Mouse (Mus musculus): ENCODE results near the gene Gm28051.

Gene Gm28051

GRCm38 (mm10) chr12:102684720-102685386 is 72.7 kb downstream of the Gm28051 start:
- no peak for DNase-seq (ENCODE audit: low spot score)

DNA sequence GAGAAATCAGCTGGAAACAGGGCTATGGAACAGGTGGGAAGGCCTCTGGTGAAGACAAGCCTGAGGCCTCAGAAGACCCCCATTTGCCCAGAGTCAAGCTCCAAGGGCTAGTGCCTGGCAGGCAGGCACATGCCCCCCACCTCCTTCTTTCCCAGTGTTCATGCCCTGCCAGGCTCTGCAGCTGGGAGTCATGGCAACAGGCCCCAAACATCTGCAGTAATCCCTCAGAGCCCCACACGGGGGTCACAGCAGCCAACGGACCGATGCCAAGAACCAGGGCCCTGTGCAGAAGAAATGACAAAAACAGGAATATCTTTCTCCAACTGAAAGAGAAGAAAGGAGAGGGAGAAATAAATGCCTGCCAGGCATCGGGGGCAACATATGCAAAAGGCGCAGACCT is 73.6 kb downstream of the Gm28051 start:
- DNase-seq (ENCODE audit: low spot score), result no peak

GRCm38 (mm10) chr12:102683438-102683837 is 74.1 kb downstream of the Gm28051 start:
- DNase-seq (ENCODE audit: low spot score), result no peak

- DNase-seq (ENCODE audit: low spot score), result no peak
These were observed 74.8 kb downstream of the Gm28051 start for GRCm38 (mm10) chr12:102682722-102683299.

DNA sequence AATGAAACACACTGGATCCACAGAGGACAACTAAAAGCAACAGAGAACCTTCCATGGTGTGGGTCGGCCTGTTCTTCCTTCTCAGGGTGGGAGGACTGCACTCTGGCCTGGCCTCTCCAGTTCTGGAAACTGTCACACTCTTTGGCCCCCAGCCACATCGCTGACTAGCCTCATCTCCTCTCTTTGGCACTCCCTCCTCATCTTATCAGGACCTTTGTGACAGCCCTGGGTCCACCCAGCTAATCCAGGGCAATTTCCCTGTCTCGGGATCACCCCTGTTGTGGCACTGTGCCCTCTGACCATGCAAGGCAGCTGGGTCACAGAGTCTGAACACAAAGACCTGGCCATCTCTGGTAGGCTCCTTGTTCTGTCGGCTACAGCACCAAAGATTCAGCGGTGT is 75.5 kb downstream of the Gm28051 start:
- DNase-seq (ENCODE audit: low spot score), result no peak

GRCm38 (mm10) chr12:102681590-102681989 is 76.0 kb downstream of the Gm28051 start:
- DNase-seq (ENCODE audit: low spot score), result peak; percentile 50

DNA sequence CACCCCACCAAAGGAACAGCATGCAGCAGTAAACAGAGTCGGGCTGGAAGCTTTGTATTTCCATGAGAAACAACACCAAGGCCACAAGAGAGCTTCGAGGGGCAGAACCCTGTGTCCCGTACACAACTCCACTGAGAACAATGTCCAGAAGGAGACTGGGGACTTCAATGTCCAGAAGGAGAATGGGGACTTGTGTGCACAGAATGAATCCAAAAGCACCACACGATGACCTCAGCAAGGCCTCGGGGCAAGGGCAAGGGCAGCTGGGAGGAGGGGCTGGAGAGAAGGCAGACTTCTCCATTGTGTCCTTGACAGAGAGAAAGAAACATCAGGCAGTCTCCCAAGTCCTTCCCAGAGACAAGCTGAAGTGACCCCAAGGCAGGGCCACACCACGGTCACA is 78.7 kb downstream of the Gm28051 start:
- DNase-seq (ENCODE audit: low spot score), result no peak

DNA sequence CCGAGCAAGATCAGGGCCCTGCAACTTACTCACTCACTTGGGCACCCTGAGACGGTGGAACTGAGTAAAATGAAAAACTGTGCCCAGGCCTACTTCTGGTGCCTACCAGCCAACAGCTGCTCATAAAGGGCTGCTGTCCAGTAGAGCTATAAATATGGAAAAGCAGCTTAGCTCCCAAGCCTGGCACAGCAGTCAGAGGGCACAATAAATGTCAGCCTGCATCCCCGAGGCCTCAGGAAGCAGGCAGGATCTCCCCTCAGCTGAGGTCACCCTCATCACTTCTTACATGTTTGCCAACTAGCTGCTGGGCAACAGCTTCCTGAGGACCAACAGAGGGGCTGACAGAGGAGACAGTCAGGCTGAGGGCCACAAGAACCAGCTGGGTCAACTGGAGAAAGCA is 80.5 kb downstream of the Gm28051 start:
- no peak for DNase-seq (ENCODE audit: low spot score)

GRCm38 (mm10) chr12:102674556-102674955 is 83.0 kb downstream of the Gm28051 start:
- peak; percentile 35 for DNase-seq (ENCODE audit: low spot score)

GRCm38 (mm10) chr12:102674123-102674522 is 83.4 kb downstream of the Gm28051 start:
- peak; percentile 28 for DNase-seq (ENCODE audit: low spot score)

GRCm38 (mm10) chr12:102672857-102673839 is 84.4 kb downstream of the Gm28051 start:
- DNase-seq (ENCODE audit: low spot score), result peak; percentile 59

DNA sequence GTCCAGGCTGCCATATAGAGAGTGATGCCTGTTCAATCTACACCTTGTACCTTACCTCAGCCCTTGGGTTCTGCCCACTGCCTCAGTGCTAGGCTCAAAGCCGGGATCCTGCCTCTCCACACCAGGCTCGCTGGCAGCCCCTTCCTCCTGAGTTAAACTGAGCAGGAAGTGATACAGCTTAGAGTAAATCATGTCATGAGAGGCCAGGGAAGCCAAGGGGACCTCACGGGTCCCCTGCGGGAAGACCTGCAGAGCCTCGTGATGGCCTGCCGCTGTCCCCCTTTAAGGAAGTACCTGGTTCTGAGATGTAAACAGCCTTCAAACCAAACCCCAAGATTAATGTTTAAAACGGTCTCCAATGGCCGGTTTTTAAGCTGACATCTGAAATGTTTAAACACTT is 85.4 kb downstream of the Gm28051 start:
- DNase-seq (ENCODE audit: low spot score), result no peak

DNA sequence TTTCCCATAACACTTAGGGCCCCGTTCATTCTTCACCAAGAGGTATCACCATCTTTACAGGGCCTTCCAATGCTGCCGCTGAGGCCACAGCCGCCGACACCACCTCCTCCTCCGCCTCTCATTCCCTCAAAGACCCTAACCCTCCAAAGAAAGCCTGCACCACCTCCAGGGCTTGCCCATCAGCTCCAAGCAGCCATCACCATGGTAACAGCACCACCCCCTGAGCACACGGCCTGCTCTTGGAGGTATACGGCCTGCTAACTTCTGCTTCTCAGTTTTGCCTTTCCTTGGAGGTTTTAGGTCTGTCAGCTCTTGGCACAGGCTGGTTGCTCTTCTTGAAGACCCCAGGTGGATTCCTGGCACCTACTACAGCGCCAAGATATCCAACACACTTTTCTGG is 86.7 kb downstream of the Gm28051 start:
- DNase-seq (ENCODE audit: low spot score), result no peak

Data from T-cell, adult 2 months (primary cell).